Comparison of ENCODE assay signal across 28 mouse cellular contexts in the genomic region with DNA sequence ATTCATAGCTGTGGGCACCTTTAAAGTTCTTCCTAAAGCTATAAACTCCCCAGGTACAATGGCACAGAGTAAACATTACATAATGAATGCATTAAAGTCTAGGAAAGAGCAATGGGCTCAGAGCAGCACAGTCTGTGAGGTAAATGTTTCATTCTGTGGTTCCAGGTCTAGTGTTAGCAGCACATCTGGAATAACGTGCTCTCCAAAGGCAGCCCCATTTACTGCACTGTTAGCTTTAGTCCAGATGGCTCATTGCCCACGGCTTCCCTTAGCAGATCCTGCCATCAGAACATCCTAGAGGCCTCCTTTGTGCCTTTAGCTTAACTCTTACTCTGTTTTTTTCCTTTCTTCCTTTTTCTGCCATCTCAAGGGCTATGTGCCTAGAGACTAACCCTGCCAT.
"Had no signal": no experiment of that assay in that cellular context is flagged by ENCODE, and none has a peak within 500 bp of the region (broad histone marks: within the 10 kb centered on the region; RNA-seq: fewer than 3 reads in every experiment).

No protein-coding gene starts in this region.

- H3K4me2 ChIP-seq: embryonic facial prominence, embryonic 12.5 days; embryonic facial prominence, embryonic 13.5 days; embryonic facial prominence, embryonic 15.5 days; forebrain, embryonic 12.5 days; forebrain, embryonic 13.5 days; forebrain, embryonic 15.5 days had no signal

- H3K27me3 ChIP-seq: embryonic facial prominence, embryonic 12.5 days; embryonic facial prominence, embryonic 13.5 days; embryonic facial prominence, embryonic 15.5 days; forebrain, embryonic 12.5 days; forebrain, embryonic 13.5 days; forebrain, embryonic 15.5 days had no signal

- DNase-seq: cerebellum, adult 2 months; cerebellum, adult 8-10 months; cerebellum, adult 9-10 months; cerebellum, adult 9-11 months; cerebellum, postnatal 10 days; cerebellum, postnatal 14 days; cerebellum, postnatal 25 days; cerebellum, postnatal 36 days; embryo, embryonic 11 days; forebrain, postnatal 0 days; gastrocnemius, adult 2 months; gastrocnemius, postnatal 14 days; gastrocnemius, postnatal 25 days; gastrocnemius, postnatal 36 days; heart, adult 11 months; heart, adult 18-20 months; heart, adult 2 months had no signal

- H3K4me1 ChIP-seq: embryonic facial prominence, embryonic 12.5 days; embryonic facial prominence, embryonic 13.5 days; embryonic facial prominence, embryonic 15.5 days; forebrain, embryonic 10.5 days; forebrain, embryonic 12.5 days; forebrain, embryonic 13.5 days; forebrain, embryonic 15.5 days; heart, embryonic 10.5 days had no signal

- H3K27ac ChIP-seq: embryonic facial prominence, embryonic 12.5 days; embryonic facial prominence, embryonic 13.5 days; embryonic facial prominence, embryonic 15.5 days; forebrain, embryonic 10.5 days; forebrain, embryonic 12.5 days; forebrain, embryonic 13.5 days; forebrain, embryonic 15.5 days; heart, adult 2 months; heart, embryonic 10.5 days had no signal

- H3K4me3 ChIP-seq: embryonic facial prominence, embryonic 12.5 days; embryonic facial prominence, embryonic 13.5 days; embryonic facial prominence, embryonic 15.5 days; erythroblast, embryonic 14.5 days; forebrain, embryonic 10.5 days; forebrain, embryonic 12.5 days; forebrain, embryonic 13.5 days; forebrain, embryonic 15.5 days; gastrocnemius, adult 2 months; heart, adult 2 months; heart, embryonic 10.5 days had no signal

- H3K9ac ChIP-seq: embryonic facial prominence, embryonic 12.5 days; embryonic facial prominence, embryonic 13.5 days; embryonic facial prominence, embryonic 15.5 days; forebrain, embryonic 12.5 days; forebrain, embryonic 13.5 days; forebrain, embryonic 15.5 days; forebrain, postnatal 0 days had no signal

- H3K9me3 ChIP-seq: embryonic facial prominence, embryonic 12.5 days; embryonic facial prominence, embryonic 13.5 days; embryonic facial prominence, embryonic 15.5 days; forebrain, embryonic 10.5 days; forebrain, embryonic 12.5 days; forebrain, embryonic 13.5 days; forebrain, embryonic 15.5 days; heart, embryonic 10.5 days had no signal

- ATAC-seq: forebrain, embryonic 13.5 days; forebrain, embryonic 14.5 days; forebrain, embryonic 15.5 days; forebrain, embryonic 16.5 days; forebrain, postnatal 0 days had no signal

- H3K36me3 ChIP-seq: embryonic facial prominence, embryonic 12.5 days; embryonic facial prominence, embryonic 13.5 days; embryonic facial prominence, embryonic 15.5 days; forebrain, embryonic 10.5 days; forebrain, embryonic 12.5 days; forebrain, embryonic 15.5 days; heart, embryonic 10.5 days had no signal
